Mouse (Mus musculus) neural tube, embryonic 12.5 days (tissue): ENCODE measurements at regions not wholly inside any gene's neighbourhood (a gene's known extent, or its start where the extent isn't known, plus 50 kb on each side); places are given as distances from the start of the nearest gene placed in this dataset.

Experiments used
- ATAC-seq: fragments of 200-750 bp; cut with Nextera tagmentation; 2 replicates; pipeline ENCODE4 v1.8.0; 2017; ENCODE audit warnings: low read depth, mild to moderate bottlenecking, moderate TSS enrichment, moderate library complexity; ENCODE audit not compliant: low FRiP score
- H3K27ac ChIP-seq: fragments of 300-500 bp; sonication (generic); 2 replicates; pipeline ENCODE4 v1.5.1; 2016
- H3K27me3 ChIP-seq: fragments of 300-500 bp; sonication (generic); replicated peaks from 2 replicates; pipeline ENCODE4 v1.6.1; 2016; ENCODE audit warnings: mild to moderate bottlenecking
- H3K36me3 ChIP-seq: fragments of 300-500 bp; sonication (generic); 2 replicates; pipeline ENCODE4 v1.6.1; 2016; ENCODE audit warnings: mild to moderate bottlenecking
- H3K4me1 ChIP-seq: fragments of 300-500 bp; sonication (generic); 2 replicates; pipeline ENCODE4 v1.6.1; 2016
- H3K4me2 ChIP-seq: fragments of 300-500 bp; sonication (generic); replicated peaks from 2 replicates; pipeline ENCODE4 v1.6.1; 2016; ENCODE audit warnings: mild to moderate bottlenecking
- H3K4me3 ChIP-seq: fragments of 300-500 bp; sonication (generic); 2 replicates; pipeline ENCODE4 v1.5.1; 2016
- H3K9ac ChIP-seq: fragments of 300-500 bp; sonication (generic); 2 replicates; pipeline ENCODE4 v1.6.1; 2016; ENCODE audit warnings: mild to moderate bottlenecking
- H3K9me3 ChIP-seq: fragments of 300-500 bp; sonication (generic); 2 replicates; pipeline ENCODE4 v1.6.1; 2016; ENCODE audit warnings: mild to moderate bottlenecking
- WGBS: fragments of 180-500 bp; shearing (Covaris S2); methylation state at CpG from one replicate; pipeline ENCODE4 v1.1.7; 2016; 5-methylcytosine and 5-hydroxymethylcytosine counted together

DNA sequence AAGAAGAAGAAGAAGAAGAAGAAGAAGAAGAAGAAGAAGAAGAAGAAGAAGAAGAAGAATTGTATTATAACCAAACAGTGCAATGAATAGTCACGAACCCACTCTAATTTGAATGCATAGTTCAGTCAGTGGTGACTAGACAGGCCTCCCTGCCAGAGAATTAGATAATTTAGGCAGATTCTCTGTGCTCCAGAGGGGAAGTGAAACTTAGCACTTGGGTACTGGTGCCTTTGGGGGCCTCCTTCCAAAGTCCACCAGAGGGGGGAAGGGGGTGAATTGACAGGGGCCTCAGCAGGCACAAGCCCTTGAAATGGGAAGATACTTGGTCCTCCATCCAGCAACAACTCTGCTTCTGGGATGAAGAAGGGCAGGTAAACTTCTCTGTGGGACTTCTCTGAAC, 169.6 kb downstream of the Tex36 start:
- Histone ChIP-seq H3K27me3 (no peaks in the 10 kb centered on the region), H3K9me3 (peaks cover 3% of the 10 kb centered on the region; the same call in 1 of the 2 replicates), H3K9ac (no peak overlapping the region), H3K4me3 (no peak overlapping the region), H3K4me1 (no peaks in the 10 kb centered on the region), H3K36me3 (no peaks in the 10 kb centered on the region), H3K4me2 (no peak overlapping the region), H3K27ac (no peak overlapping the region)
- ATAC-seq, result no peak
- 80% methylated on average over 1 of the region's 1 CpGs for WGBS

DNA sequence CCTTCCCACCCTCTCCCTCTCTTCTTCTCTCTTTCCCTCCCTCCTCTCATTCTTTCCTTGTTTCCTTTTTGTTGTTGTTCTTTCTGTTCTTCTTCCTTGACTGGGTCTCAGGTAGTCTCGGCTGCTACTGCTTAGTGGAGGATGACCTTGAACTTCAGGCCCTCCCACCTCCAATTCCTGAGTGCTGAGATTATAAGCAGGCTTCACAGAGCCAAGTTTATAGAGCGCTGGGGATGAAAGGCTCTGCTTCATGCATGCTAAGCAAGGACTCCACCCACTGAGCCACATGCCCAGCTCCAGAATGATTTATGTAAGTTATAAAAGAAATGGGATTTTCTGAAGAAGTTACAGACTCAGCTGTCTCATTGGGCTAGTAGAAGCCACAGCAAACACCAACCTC, 199.9 kb downstream of the Tex36 start:
- no peak for ATAC-seq
- no peak overlapping the region for H3K27ac ChIP-seq
- no peak overlapping the region for H3K4me2 ChIP-seq
- H3K4me3 ChIP-seq, result no peak overlapping the region
- no peaks in the 10 kb centered on the region for H3K4me1 ChIP-seq
- H3K27me3 ChIP-seq, result no peaks in the 10 kb centered on the region
- no peaks in the 10 kb centered on the region for H3K9me3 ChIP-seq
- H3K9ac ChIP-seq, result no peak overlapping the region
- no peaks in the 10 kb centered on the region for H3K36me3 ChIP-seq
- 54% methylated on average over 2 of the region's 2 CpGs for WGBS

DNA sequence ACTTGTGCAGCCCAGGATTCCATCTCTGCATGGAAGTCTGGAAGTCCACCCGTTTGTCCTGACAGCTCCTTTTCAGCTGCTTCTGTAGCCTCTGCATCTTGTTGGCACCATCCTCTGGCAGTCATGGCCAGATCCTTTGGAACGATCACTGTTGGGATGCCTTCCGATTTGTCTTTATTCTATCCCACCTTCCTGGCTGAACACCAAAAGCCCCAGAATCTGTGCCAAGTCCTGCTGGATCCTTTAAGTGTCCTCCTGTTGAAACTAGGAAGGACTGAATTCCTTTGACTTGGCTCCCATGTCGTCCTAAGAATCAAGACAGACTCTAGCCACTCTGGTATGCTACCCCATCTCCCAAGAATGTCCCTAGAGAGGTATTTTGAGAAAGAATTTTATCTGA, 201.3 kb downstream of the Tex36 start:
- no peak overlapping the region for H3K9ac ChIP-seq
- no peak overlapping the region for H3K4me2 ChIP-seq
- H3K27ac ChIP-seq, result no peak overlapping the region
- H3K4me1 ChIP-seq, result no peaks in the 10 kb centered on the region
- no peaks in the 10 kb centered on the region for H3K9me3 ChIP-seq
- H3K4me3 ChIP-seq, result no peak overlapping the region
- H3K36me3 ChIP-seq, result no peaks in the 10 kb centered on the region
- 83% methylated on average over 4 of the region's 4 CpGs for WGBS
- no peaks in the 10 kb centered on the region for H3K27me3 ChIP-seq
- no peak for ATAC-seq

DNA sequence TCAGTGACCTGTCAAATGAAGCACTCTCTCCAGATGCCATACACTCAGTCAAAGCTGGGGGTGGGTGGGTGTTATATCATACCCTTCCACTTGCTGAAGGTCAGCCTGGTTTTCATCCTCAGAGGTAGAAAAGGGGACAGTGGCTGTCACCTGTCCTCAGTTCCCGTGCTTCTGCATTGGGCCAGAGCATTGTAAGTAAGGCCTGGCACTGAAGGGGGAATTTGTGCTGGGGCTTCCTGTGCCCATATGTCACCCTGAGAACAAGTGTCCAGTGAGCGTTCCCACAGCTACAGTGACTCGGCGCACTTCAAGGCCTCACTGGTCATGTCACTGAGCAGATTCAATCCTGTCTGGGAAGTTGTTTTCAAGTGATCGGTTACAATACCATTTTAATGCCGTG, 213.2 kb downstream of the Tex36 start:
- no peak overlapping the region for H3K27ac ChIP-seq
- no peaks in the 10 kb centered on the region for H3K9me3 ChIP-seq
- WGBS, result 90% methylated on average over 6 of the region's 6 CpGs
- H3K4me3 ChIP-seq, result no peak overlapping the region
- no peaks in the 10 kb centered on the region for H3K27me3 ChIP-seq
- no peak overlapping the region for H3K4me2 ChIP-seq
- H3K4me1 ChIP-seq, result no peaks in the 10 kb centered on the region
- H3K36me3 ChIP-seq, result no peaks in the 10 kb centered on the region
- ATAC-seq, result no peak
- no peak overlapping the region for H3K9ac ChIP-seq

DNA sequence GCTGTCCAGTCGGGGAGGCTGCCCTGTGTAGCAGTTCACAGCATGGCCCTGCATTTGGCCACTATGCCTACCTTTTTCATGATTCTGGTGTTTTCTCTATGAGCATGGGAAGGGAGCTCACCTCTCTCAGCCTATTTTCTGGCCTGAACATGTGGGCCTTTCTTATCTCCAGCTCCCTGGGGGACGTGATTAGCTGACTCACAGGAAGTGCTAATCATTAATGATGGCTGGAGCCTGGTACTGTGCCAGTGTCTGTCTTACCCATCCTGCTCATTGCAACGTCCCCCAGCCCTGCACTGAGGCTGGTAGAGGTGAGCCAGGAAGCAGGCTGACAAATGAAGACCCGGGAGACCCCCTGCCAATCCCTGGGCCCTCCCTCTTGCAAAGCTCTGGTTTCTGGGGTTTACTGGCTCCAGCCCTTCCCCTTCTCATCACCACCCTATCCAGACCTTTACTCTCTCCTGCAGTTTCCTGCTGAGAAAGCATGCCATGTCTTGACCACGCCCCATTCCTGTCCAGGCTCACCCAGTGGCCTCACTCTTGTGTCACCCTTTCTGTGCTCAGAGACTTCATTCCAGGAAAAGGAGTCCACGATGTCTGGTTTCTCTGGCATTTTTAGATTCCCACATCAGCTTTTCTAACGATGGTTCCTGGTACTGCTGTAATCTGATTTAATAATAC, 219.8 kb downstream of the Tex36 start:
- H3K9me3 ChIP-seq, result no peaks in the 10 kb centered on the region
- 70% methylated on average over 7 of the region's 7 CpGs for WGBS
- ATAC-seq, result no peak
- no peak overlapping the region for H3K27ac ChIP-seq
- no peak overlapping the region for H3K9ac ChIP-seq
- H3K4me3 ChIP-seq, result no peak overlapping the region
- H3K27me3 ChIP-seq, result no peaks in the 10 kb centered on the region
- no peak overlapping the region for H3K4me2 ChIP-seq
- no peaks in the 10 kb centered on the region for H3K4me1 ChIP-seq
- H3K36me3 ChIP-seq, result no peaks in the 10 kb centered on the region

DNA sequence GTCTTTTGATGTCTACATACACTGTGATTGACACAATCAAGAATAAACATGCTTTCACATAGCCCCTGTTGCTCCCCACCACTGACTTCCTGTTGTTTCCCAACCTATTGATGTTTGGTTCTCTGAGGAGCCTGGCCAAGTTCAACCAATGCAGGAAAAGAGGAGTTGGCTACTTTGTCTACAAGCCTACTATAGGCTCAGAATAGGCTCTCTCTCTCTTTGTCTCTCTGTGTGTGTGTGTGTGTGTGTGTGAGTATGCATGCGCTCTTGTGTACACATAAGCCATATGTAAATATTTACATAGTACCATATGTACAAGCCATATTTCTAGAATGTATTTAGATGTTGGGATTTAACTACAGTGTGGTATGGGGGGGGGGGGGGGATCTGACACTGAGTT, 222.6 kb downstream of the Tex36 start:
- WGBS, result 100% methylated on average over 1 of the region's 1 CpGs
- H3K4me3 ChIP-seq, result no peak overlapping the region

DNA sequence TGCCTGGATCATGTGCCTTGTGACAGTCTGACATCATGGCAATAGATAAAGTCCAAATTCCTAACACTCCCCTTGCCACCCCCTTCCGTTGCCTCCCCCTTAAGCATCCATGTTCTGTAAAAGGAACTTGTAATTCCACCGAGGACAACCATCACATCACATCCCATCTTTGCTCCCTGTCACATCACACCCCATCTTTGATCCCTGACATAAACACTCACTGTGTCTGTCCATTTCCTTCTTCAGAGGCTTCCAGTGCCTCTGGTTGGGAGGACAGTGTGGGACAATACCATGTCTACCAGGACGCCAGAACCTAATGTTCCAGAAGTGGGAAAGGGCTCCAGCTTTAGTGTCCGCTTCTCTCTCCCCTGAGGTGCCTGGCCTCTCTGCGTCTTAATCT, 223.6 kb downstream of the Tex36 start:
- no peak overlapping the region for H3K9ac ChIP-seq
- no peak overlapping the region for H3K4me3 ChIP-seq
- ATAC-seq, result no peak
- WGBS, result 86% methylated on average over 5 of the region's 5 CpGs
- no peaks in the 10 kb centered on the region for H3K4me1 ChIP-seq
- H3K27ac ChIP-seq, result no peak overlapping the region
- no peaks in the 10 kb centered on the region for H3K27me3 ChIP-seq
- no peaks in the 10 kb centered on the region for H3K9me3 ChIP-seq
- no peak overlapping the region for H3K4me2 ChIP-seq
- no peaks in the 10 kb centered on the region for H3K36me3 ChIP-seq

More for the DNA sequence above, 222.6 kb downstream of the Tex36 start:
- Histone ChIP-seq H3K4me2 (no peak overlapping the region), H3K36me3 (no peaks in the 10 kb centered on the region), H3K27ac (no peak overlapping the region), H3K9ac (no peak overlapping the region), H3K4me1 (no peaks in the 10 kb centered on the region), H3K9me3 (no peaks in the 10 kb centered on the region), H3K27me3 (no peaks in the 10 kb centered on the region)
- ATAC-seq, result no peak

DNA sequence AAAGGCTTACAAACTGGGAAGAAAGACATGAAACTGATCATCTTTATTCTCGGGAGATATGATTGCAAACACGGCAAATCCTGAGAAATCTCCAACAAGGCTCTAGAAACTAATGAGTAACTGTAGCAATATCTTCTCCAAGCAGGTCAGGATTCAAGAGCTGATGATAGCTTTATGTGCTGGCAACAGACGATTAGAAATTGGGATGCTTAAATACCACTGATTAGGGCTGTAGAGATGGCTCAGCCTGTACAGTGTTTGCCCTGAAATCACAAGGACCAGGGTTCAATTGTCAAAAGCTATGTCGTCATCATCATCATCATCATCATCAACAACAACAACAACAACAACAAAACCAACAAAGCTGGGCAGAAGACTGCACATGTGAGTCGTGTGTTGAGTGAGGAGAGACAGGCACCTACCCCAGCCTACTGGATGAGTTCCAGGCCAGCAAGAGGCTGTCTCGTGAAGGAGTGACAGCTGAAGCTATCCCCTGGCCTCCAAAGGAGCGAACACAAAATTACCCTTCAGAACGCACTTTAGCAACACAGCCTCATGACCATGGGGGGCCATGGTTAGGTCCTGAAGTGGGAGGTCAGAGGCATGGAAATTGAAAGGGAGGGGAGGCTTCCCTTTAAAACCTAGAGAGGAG, 225.0 kb downstream of the Tex36 start:
- H3K4me3 ChIP-seq, result no peak overlapping the region
- H3K27ac ChIP-seq, result no peak overlapping the region
- ATAC-seq, result no peak
- H3K9ac ChIP-seq, result no peak overlapping the region
- H3K9me3 ChIP-seq, result no peaks in the 10 kb centered on the region
- H3K4me1 ChIP-seq, result no peaks in the 10 kb centered on the region
- WGBS, result 55% methylated on average over 8 of the region's 8 CpGs
- no peaks in the 10 kb centered on the region for H3K27me3 ChIP-seq
- no peak overlapping the region for H3K4me2 ChIP-seq
- no peaks in the 10 kb centered on the region for H3K36me3 ChIP-seq

DNA sequence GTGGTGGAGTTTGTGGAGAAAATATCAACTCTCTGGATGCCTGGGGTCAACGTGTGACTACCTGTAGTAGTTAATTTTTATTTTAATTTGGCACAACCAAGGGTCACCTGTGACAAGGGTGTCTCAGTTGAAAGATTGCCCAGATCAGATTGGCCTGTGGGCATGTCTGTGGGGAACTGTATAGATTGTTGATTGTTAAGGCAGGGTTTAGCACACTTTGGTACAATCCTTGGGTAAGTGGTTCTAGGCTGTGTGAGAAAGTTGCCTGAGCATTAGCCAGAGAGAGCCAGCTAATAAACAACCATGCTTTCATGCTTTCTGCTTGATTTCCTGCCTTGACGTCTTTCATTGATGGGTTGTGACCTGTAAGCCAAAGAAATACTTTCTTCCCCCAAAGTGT, 229.3 kb downstream of the Tex36 start:
- Histone ChIP-seq H3K36me3 (no peaks in the 10 kb centered on the region), H3K27me3 (no peaks in the 10 kb centered on the region), H3K4me3 (no peak overlapping the region), H3K9ac (no peak overlapping the region), H3K4me2 (no peak overlapping the region), H3K27ac (no peak overlapping the region), H3K9me3 (no peaks in the 10 kb centered on the region), H3K4me1 (no peaks in the 10 kb centered on the region)
- no peak for ATAC-seq
- WGBS, result 62% methylated on average over 2 of the region's 2 CpGs

DNA sequence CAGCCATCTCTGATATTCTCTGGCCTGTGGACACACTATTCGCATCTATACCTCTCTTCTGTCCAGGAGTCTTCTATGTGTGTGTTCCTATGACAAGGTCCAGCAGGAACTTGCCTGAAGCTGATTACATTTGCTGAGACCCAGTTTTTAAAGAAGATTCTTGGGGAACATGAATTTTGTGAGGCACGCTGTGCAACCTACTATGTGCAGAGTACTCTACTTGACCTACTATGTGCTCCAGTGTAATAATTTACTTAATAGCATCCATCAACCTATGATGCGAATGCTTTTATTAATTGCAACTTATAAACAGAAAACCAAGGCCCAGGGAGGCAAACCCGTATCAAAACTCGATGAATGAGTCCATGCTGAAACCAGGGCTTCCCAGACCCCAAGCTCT, 231.4 kb downstream of the Tex36 start:
- H3K27me3 ChIP-seq, result no peaks in the 10 kb centered on the region

DNA sequence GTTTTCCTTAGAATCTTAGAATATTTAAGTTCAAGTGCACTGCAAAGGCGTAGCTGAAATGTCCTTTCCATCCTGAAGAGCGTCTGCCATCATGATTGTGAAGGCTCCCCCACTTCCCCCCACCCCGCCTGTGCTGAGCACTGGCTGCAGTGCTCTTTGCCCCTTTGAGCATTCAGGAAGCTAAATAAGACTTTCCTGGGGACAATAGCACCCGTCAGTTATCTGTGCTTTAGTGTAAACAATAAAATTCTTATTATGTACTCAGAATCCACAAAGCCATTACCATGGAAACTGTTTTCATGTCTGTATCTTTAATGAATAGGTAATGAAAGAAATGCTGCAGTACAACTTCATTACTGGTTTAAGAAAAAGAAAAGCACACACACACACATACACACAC, 237.4 kb downstream of the Tex36 start:
- no peak for ATAC-seq
- Histone ChIP-seq H3K9ac (no peak overlapping the region), H3K36me3 (no peaks in the 10 kb centered on the region), H3K9me3 (no peaks in the 10 kb centered on the region), H3K4me2 (no peak overlapping the region), H3K27ac (no peak overlapping the region), H3K4me1 (0 out of 2 replicates have a peak, but pooled peaks cover 4% of the 10 kb centered on the region), H3K4me3 (no peak overlapping the region), H3K27me3 (no peaks in the 10 kb centered on the region)
- WGBS, result 40% methylated on average over 4 of the region's 4 CpGs

More for the DNA sequence above, 231.4 kb downstream of the Tex36 start:
- WGBS, result 91% methylated on average over 5 of the region's 5 CpGs
- Histone ChIP-seq H3K4me3 (no peak overlapping the region), H3K9me3 (no peaks in the 10 kb centered on the region), H3K9ac (no peak overlapping the region), H3K27ac (no peak overlapping the region), H3K36me3 (no peaks in the 10 kb centered on the region), H3K4me2 (no peak overlapping the region), H3K4me1 (no peaks in the 10 kb centered on the region)
- no peak for ATAC-seq

DNA sequence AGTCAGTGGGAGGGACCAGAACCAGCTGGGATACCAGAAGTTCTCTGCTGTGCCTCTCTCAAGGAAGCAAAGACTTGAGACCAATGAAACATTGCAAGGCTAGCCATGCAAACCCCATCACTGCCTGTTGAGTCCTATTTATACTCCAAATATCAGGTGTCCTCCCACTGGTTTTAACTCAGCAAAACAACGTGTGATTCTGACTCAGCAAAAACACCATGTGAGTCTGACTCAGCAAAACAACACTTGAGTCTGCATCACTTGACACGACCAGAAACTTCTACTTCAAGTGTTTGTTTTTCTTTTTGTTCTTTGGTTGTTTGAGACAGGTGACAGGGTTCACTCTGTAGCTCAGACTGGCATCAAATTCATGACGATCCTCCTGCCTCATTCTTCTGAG, 204.6 kb upstream of the Ctbp2 start:
- Histone ChIP-seq H3K9ac (no peak overlapping the region), H3K36me3 (no peaks in the 10 kb centered on the region), H3K4me2 (no peak overlapping the region), H3K4me3 (no peak overlapping the region), H3K4me1 (no peaks in the 10 kb centered on the region), H3K27me3 (no peaks in the 10 kb centered on the region), H3K9me3 (no peaks in the 10 kb centered on the region), H3K27ac (no peak overlapping the region)
- 76% methylated on average over 3 of the region's 3 CpGs for WGBS
- ATAC-seq, result no peak

DNA sequence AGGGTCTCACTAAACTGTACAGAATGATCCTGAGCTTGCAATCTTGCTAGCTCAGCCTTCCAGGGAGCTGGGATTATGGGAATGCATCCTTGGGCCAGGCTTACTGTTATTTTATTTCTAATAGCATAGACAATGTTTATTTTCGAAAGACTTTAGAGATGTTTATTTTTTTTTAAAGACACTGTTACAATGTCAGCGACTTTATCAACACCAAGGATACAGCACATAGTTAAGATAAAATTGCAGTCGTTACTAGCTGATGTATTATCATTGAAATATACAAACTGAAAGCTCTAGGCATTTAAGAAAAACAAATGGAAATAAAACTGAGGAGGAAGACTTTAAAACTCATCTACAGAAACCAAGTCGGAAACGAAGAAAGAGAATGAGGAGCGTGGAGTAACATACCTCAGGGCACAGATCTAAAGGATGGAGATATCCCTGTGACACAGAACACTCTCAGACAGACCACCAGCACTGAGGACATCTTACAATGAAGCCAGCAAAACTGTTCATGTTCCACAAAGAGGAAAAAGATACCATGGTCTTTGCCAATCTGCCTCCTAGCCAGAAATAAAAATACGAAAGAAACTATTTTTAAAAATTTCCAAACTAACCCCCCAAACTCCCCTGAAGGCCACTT, 201.5 kb upstream of the Ctbp2 start:
- Histone ChIP-seq H3K36me3 (no peaks in the 10 kb centered on the region), H3K27me3 (no peaks in the 10 kb centered on the region), H3K4me1 (no peaks in the 10 kb centered on the region), H3K9me3 (no peaks in the 10 kb centered on the region), H3K4me2 (no peak overlapping the region), H3K4me3 (no peak overlapping the region), H3K27ac (no peak overlapping the region), H3K9ac (no peak overlapping the region)
- no peak for ATAC-seq
- WGBS, result 90% methylated on average over 7 of the region's 7 CpGs
